Mouse (Mus musculus) hindlimb bud, embryonic 11.5 days (tissue): Measurements from ENCODE around the gene Aqp11.

ENCODE experiments used
- DNase-seq: peaks from one replicate; pipeline ENCODE4 v3.0.0-alpha.2; 2012; ENCODE audit warnings: low read depth, low spot score; ENCODE audit errors: extremely low spot score

The Aqp11 gene

DNA sequence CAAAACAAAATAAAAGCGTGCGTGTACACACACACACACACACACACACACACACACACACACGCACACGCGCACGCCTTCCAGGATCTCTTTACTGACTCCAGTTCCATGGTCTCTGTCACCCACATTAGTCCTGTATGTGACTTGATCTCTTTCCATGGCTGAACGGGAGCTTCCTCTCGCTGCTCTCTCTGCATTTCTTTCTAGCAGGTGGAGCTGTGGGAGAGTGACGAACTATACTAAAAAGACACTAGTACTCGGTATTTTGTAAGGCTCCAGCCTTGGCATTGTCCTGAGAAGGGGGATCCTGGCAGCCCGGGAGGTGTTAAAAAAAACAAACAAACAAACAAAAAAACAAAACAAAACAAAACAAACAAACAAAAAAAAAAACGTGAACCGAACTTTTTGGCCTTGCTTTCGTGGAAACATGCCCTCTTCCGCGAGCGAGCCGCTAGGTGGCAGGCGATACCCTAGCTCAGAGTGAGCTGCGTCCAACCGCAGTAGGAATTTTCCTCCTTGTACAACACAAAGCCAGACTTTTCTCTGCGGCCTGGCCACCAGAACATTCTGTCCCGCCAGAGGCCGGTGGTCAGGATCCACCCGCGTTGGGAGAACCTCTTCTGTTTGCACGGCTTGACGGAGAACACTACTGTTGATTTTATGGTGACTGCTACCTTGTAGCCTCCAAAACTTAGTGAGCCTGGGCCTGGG lies 9.9 kb upstream of the Aqp11 start:
- DNase-seq: peak; percentile 42

DNA sequence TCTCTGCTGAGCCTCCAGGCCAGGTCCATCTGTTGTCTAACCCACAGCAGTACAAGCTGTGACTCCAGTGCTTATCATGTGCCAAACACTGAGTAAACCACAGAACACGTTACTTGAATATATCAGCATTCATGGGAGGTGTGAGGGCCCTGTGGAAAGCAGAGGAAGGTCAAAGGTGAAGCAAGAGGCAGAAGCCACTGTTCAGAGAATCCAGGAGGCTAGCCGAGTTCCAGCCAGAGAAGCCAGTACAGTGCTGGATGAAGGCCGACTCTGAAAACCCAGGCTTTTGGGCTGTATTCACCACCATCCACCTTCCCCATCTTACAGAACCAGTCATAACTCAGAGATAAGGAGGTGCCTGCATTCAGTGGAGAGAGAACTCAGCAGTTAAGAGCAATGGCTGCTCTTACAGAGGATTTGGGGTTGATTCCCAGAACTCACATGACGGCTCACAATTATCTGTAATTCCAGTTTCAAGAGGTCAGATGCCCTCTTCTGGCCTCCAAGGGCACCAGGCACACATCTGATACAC lies 9.2 kb upstream of the Aqp11 start:
- DNase-seq: no peak

DNA sequence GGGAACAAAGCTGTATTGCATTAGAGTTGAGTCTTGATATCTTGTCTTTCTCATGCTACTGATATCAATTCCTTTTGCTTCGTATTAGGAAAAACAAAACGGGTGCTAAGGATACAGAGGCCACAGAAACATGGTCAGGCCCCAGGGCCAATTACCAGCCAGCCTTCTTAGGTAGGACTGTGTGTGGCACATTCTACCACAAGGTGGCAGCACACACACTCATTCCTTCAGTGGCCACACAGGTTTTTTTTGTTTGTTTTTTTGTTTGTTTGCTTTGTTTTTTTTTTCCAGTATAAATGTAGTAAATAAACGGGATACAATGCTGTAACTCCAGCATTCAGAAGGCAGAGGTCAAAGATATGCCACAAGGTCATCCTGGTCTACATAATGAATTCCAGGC lies 7.2 kb upstream of the Aqp11 start:
- DNase-seq: peak; percentile 72

- no peak for DNase-seq
Observed at GRCm38 (mm10) chr7:97741756-97742291, 3.7 kb upstream of the Aqp11 start.

DNA sequence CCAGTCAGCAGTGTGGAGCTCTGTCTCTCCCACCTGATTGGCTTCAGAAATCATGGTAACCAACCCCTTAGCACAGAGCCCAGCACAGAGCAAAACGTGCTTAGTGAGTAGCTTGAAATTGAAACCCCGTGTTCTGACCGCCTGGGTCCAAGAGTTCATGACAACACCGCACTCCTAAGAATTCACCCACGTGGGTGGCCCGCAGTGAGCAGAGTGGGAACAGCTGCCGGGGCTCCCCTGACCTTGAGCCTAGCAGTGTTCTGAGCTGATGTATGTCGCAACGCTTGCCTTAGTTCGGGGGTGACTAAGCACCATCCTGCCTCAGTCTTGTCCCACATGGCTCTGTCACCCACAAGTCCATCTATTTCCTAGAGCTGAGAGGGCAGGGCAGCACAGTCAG lies 2.9 kb upstream of the Aqp11 start:
- no peak for DNase-seq

DNA sequence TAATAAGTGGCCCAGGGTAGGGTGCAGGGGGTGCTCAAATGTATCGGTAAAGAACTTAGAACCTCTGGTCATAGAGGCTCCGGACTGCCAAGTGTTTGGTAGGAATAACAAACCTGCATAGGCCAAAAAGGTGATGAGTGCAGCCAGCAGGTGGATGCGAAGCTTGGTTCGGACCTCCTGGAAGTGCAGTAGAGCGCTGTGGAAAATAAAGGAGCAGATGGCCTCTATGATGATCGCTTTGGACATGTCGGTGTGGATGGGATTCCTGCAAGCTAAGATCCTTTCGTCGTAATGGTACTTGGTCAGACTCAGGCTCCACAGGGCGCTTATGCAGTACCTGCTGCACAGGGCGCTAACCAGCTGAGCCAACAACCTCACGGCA lies 842 bp downstream of the Aqp11 start:
- no peak for DNase-seq

GRCm38 (mm10) chr7:97735886-97736420 lies 2.1 kb downstream of the Aqp11 start:
- no peak for DNase-seq

DNA sequence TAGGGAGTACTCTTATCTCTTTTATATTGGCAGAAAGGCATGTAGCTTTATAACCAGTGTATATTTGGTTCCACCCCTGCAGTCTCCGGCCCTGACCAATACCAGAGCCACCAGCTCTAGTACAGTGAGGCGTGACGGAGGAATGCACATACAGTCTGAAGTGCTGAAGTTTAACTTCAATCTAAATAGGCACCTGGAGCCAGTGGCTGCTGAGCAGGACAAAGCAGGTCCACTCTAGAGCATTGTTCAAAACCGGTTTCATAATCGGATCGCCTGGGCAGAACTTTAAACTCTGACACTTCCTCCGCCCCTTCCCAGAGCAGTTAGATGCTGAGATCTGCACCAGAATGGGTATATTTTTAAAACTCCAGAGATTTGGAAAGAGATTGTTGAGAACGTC lies 3.1 kb downstream of the Aqp11 start:
- no peak for DNase-seq

GRCm38 (mm10) chr7:97733606-97734005 lies 4.5 kb downstream of the Aqp11 start:
- DNase-seq: no peak

DNA sequence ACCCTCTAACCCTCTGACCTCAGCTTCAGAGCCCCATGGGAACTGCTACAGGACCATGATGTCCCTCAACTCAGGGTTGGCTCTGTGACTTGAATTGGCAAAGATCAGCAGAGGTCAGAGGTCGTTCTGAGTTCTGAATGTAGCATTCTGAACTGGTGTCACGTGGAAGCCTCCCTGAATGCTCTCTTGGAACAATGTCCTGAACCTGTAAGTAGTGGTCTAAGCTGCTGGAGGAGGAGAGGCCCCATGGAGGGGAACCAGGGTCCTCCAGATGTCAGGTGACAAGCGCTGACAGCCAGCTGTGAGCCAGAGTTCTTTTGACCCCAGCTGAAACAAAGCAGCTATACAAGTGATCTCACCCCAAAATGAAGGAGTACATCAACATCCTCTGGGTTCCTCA lies 7.7 kb downstream of the Aqp11 start:
- DNase-seq: no peak

DNA sequence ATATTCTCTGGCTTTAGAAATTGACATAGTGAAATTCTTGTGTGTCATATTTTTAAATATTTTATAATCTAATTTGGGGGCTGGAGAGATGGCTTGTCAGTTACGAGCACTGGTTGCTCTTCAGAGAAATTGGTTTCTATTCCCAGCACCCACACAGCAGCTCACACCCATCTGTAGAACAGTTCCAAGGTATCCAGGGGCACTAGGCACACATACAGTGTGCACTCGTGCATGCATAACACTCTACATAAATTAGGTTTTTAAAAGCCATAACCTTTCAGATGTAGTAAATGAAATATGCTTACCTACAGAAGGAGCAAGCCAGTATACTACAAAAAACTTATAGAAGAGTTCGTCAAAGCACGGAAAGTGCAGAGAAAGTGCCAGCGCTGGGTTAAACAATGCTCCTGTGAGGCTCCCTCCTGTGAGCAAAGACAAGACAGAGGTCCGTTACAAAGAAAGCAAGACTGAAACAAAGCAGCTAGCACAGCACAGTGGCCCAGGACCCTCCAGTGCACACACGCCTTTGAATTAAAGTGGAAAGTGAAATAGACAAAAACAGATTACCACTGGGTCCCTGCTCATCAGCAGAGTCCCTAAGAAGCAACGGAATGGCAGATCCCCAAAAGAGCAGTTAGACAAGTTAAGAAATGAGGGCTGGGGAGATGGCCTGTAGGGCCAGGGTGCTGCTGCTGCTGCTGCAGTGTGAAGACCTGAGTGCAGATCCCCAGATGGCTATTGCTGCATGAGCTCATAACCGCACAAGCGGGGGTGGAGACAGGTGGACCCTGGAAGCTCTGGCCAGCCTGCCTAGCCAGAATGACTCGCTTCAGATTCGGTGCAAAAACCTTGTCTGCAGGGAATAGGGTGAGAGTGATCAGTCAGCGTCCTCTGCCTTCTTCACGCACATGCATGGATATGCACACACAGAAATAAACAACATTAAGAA lies 9.1 kb downstream of the Aqp11 start:
- no peak for DNase-seq

DNA sequence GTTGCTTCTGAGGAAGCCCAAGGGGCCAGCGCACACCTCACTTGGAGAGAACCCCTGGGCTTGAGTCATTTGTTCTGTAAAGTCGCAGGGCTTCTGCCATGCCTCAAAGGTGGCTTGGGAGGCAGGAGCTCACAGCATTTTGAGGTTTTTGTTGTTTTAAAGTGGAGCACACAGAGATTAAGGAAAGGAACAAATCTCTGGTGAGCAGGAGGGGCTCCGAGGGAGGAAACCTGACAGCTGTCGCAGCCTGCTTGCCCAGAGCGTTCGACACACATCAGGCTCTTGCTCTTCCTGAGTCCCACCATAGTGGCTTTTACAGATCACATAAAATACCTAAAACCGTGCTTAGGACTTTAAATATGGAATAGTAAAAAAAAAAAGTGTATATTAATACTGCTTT lies 11.3 kb downstream of the Aqp11 start:
- no peak for DNase-seq

DNA sequence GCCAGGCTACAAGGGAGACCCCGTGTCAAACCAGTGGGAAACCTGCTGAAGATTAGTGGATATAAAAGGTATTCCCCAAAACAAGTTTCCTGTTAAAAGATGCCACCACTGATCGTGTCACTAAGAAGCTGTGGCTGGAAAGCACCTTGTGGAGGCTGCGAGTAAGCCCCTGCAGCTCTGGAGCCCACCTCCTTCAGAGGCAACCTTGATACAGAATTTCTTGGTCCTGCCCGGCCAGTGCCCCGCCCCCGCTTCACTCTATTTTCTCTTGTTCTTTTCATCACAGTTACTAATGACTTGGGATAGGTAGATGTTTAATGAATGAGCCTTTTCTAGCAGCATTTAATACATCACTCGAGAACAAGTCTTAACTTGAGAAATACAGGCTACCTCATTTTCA lies 12.0 kb downstream of the Aqp11 start:
- DNase-seq: no peak

DNA sequence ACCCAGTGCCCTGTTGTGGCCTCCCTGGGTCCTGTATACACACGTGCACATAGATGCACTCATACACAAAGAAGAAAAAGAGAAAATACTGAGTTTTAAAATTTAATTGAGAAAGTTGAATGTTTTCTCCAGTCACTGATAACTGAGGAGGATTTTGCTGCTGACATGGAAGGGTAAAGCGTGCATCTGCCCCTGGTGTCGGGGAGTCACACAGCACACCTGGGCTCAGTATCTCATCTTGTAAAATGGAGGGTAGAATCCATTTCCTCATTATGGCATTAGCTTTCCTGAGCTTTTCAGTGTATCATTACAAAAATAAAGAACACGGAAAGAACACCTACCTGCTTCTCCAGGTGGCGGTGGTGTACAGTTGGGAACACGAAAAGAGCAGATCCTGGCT lies 12.7 kb downstream of the Aqp11 start:
- no peak for DNase-seq

DNA sequence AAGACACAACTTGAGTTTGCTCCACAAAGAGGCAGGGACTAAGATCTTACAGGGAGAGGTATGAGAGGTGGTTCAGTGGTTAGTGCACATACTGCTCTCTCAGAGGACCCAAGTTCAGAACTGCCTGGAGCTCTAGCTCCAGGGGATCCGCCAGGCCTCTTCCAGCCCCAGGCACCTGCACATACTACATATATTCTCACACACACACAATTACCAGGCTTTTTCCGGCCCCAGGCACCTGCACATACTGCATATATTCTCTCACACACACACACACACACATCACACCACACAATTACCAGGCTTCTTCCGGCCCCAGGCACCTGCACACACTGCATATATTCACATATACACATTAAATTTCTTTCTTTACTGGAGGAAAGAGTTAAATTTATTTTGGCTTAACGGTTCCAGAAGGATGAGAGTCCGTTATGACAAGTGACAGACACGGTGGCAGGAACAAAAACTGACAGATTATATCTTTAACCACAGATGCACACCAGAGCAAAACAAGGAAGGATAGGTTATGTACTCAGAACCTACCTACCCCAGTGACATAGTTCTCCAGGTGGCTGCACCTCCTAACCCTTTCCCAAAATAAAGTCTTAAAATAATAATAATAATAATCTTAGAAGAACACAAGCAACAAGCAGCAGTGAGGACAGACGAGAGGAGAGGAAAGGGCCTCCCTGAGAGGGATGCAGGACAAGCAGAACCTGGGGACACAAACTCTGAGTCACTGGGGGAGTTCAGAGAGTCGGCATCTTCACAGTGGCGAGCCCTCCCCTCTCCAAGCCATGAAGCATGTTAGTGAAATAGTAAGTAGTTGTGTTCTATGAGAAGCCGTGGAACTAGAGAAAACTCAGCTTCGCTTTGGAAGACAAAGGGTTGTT lies 14.2 kb downstream of the Aqp11 start:
- DNase-seq: no peak

GRCm38 (mm10) chr7:97722278-97722918 lies 15.7 kb downstream of the Aqp11 start:
- no peak for DNase-seq

DNA sequence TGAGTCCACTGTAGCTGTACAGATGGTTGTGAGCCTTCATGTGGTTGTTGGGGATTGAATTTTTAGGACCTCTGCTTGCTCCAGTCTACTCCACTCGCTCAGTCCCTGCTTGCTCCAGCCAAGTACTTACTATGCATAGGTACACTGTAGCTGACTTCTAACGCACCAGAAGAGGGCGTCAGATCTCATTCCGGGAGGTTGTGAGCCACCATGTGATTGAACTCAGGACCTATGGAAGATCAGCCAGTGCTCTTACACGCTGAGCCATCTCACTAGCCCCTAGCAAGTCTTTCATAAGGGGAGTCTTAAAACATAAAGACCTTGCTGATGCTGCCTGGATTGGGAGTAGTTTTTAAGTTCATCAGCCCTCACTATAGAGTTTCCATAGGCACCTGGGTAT lies 18.0 kb downstream of the Aqp11 start:
- DNase-seq: no peak

DNA sequence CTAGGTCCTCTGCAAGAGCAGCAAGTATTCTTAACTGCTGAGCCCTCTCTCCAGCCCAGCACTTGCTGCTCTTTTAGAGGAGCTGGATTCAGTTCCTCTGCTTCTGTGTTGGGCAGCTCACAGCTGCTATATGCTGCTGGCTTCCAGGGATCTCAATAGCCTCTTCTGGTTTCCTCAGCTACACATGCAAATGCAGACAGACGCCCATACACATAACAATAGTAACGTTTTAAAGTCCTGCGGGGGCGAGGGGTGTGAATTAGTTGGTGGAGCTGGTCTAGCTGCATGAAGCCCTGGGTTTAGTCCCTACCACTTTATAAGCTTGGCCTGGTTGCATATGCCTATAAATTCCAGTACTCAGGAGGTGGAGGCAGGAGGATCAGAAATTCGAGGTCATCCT lies 19.0 kb downstream of the Aqp11 start:
- no peak for DNase-seq

GRCm38 (mm10) chr7:97717326-97717725 lies 20.8 kb downstream of the Aqp11 start:
- DNase-seq: no peak

GRCm38 (mm10) chr7:97714651-97715050 lies 23.4 kb downstream of the Aqp11 start:
- DNase-seq: no peak
